Mouse (Mus musculus): ENCODE data around the gene Kif1c. TPM values are rescaled to one million over a fixed set of nuclear protein-coding genes. Genes with fewer than 3 reads are reported as not detected.
"Not testable (repeated sequence)": the region's sequence is repeated elsewhere in the genome, so short reads cannot be mapped to it uniquely, and the experiment has no call there.

Gene Kif1c
- total RNA-seq, 2 experiments from 2014 or later: 58.1 to 60.7 TPM

DNA sequence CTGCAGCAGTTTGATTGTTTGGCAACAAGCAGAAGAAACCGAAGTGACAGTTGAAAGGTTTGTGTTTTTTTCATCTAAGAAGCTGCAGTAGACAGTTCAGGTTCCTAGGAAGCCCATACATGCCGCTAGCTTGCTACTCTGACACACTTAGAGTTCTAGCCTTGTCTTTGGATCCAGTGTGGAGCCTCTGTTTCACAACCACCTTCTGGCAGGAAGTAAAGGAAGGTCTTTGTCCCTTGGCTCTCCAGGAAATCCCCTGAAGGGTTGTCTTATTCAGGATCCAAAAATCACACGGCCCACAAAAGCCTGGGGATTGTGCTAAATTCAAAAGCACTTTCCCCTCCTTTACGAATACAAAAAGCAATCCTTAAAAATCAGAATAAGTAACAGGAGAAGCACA is 54.1 kb downstream of the Kif1c start:
- no peak for DNase-seq (ENCODE audit: extremely low spot score in 1 of 2, low spot score in 2 of 2)
- H3K27ac ChIP-seq: no peak overlapping the region
- no peak overlapping the region for H3K4me3 ChIP-seq
- intact Hi-C loops (cut with DNase I): loop anchor here (2.0 kb wide), 2 partner anchors 126 to 236 kb away; partner anchors contain the start of gene Gltpd2
- TF ChIP-seq CTCF (IDR thresholded peaks at IDR 0.05): no peak

DNA sequence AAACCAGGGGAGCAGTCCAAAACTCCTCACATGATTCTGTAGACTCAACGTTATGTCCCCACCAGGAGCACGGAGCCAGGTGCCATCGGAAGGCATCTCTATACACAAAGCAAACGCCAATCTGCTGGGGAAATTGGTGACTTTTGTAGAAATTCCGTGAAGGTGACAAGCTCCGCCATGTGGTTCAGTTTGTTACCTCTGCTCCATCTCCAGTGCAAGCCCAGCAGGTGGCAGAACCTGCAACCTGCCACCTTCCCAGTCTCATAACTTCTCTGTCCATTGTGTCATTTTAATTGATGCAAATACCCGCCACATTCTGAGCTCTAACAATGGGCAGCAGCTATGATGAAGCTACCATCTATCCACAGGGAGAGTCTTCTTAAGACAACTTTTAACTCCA is 54.6 kb downstream of the Kif1c start:
- H3K27ac ChIP-seq: no peak overlapping the region
- no peak; the same call in 1 of the 2 replicates for TF ChIP-seq CTCF (IDR thresholded peaks at IDR 0.05)
- H3K4me3 ChIP-seq: no peak overlapping the region
- intact Hi-C loops (cut with DNase I): loop anchor here (2.0 to 5.0 kb wide), 3 partner anchors 126 to 323 kb away; partner anchors contain the start of genes Arrb2 and Gltpd2
- no peak for DNase-seq (ENCODE audit: extremely low spot score in 1 of 2, low spot score in 2 of 2)

- H3K4me3 ChIP-seq: no peak overlapping the region
These were observed 55.3 kb downstream of the Kif1c start for GRCm38 (mm10) chr11:70755645-70756044.

DNA sequence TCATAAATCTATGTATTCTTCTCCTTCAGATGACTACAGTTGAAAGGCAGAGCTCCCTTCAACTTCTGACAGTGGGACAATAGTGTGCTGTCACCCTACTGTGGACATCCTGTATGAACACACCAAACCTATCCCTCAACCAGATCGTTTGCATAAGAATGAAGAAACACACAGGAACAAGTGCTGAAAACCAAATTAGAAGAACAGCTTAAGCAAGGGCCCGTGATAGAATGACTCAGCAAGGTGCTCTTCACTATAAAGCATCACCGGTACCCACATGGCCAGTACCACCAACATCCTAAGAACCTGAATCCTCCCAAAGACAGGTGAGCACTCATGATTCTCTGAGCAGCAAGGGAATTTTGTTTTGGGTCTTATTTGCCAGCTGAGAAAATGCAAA is 60.1 kb downstream of the Kif1c start:
- not testable (repeated sequence) for H3K27ac ChIP-seq; DNase-seq (ENCODE audit: extremely low spot score in 1 of 2, low spot score in 2 of 2); H3K4me3 ChIP-seq
- intact Hi-C loops (cut with DNase I): loop anchor here (5.0 kb wide), 1 partner anchor 348 kb away; the partner anchor contains the start of gene Pelp1

More at GRCm38 (mm10) chr11:70755645-70756044, 55.3 kb downstream of the Kif1c start:
- DNase-seq (ENCODE audit: extremely low spot score in 1 of 2, low spot score in 2 of 2): peak; percentile 73 to 82
- intact Hi-C loops (cut with DNase I): loop anchor here (2.0 to 5.0 kb wide), 3 partner anchors 127 to 323 kb away; partner anchors contain the start of genes Arrb2 and Gltpd2
- no peak overlapping the region for H3K27ac ChIP-seq
- TF ChIP-seq CTCF (IDR thresholded peaks at IDR 0.05): peak; percentile 92

DNA sequence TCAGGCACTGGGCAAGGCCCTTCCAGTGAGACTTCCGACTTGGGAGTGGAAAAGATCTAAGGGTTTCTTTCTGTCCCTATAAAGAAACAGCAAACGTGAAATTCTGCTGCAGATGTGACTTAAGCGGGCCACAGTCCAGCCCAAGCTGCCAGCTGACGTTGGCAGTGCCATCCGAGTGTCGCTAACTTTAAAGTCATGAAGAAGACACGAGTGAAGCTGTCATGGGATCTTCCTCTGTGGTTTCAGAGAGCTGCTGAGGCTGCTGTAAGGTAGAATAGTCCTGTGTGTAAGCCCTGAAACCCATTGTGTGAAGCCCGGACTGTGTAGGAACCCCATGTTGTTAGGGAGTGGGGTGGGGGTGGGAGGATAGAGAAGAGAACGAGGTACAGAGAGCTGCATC is 62.3 kb downstream of the Kif1c start:
- intact Hi-C loops (cut with DNase I): loop anchor here (5.0 kb wide), 1 partner anchor 350 kb away; the partner anchor contains the start of gene Pelp1
- DNase-seq (ENCODE audit: extremely low spot score in 1 of 2, low spot score in 2 of 2): no peak
- TF ChIP-seq CTCF (IDR thresholded peaks at IDR 0.05): no peak
- Histone ChIP-seq H3K4me3 (no peak overlapping the region), H3K27ac (no peak overlapping the region)

GRCm38 (mm10) chr11:70763582-70763935 is 63.2 kb downstream of the Kif1c start:
- no peak for DNase-seq (ENCODE audit: extremely low spot score in 1 of 2, low spot score in 2 of 2)
- Histone ChIP-seq H3K4me3 (peak overlapping the region; percentile 72), H3K27ac (peak overlapping the region; percentile 93)
- TF ChIP-seq CTCF (IDR thresholded peaks at IDR 0.05): no peak
- intact Hi-C loops (cut with DNase I): loop anchor here (5.0 kb wide), 1 partner anchor 351 kb away; the partner anchor contains the start of gene Pelp1

- Histone ChIP-seq H3K4me3 (peak within 1 kb of the TSS; percentile 72), H3K27ac (peak within 1 kb of the TSS; percentile 93)
- peak; percentile 84 to 87 for DNase-seq (ENCODE audit: extremely low spot score in 1 of 2, low spot score in 2 of 2)
- TF ChIP-seq CTCF (IDR thresholded peaks at IDR 0.05): no peak
- intact Hi-C loops (cut with DNase I): loop anchor here (5.0 kb wide), 1 partner anchor 352 kb away; the partner anchor contains the start of gene Pelp1
These were observed 63.8 kb downstream of the Kif1c start, which contains the start of gene Zfp3 for GRCm38 (mm10) chr11:70763936-70764808. TSS of gene Zfp3 (plus strand) at chr11:70764209.

GRCm38 (mm10) chr11:70765776-70766445 is 65.6 kb downstream of the Kif1c start:
- intact Hi-C loops (cut with DNase I): no loop called here
- DNase-seq (ENCODE audit: extremely low spot score in 1 of 2, low spot score in 2 of 2): no peak
- no peak overlapping the region for H3K27ac ChIP-seq

GRCm38 (mm10) chr11:70770804-70771203 is 70.5 kb downstream of the Kif1c start:
- DNase-seq (ENCODE audit: extremely low spot score in 1 of 2, low spot score in 2 of 2): no peak
- no peak for TF ChIP-seq CTCF (IDR thresholded peaks at IDR 0.05)

More at GRCm38 (mm10) chr11:70765776-70766445, 65.6 kb downstream of the Kif1c start:
- no peak overlapping the region for H3K4me3 ChIP-seq
- no peak for TF ChIP-seq CTCF (IDR thresholded peaks at IDR 0.05)

GRCm38 (mm10) chr11:70776830-70777571 is 76.7 kb downstream of the Kif1c start:
- Histone ChIP-seq H3K4me3 (no peak overlapping the region), H3K27ac (no peak overlapping the region)
- DNase-seq (ENCODE audit: extremely low spot score in 1 of 2, low spot score in 2 of 2): peak; percentile 65 to 72
- peak; percentile 89 for TF ChIP-seq CTCF (IDR thresholded peaks at IDR 0.05)
- intact Hi-C loops (cut with DNase I): loop anchor here (5.0 kb wide), 1 partner anchor 40 kb away; no protein-coding TSS in a partner anchor

More at GRCm38 (mm10) chr11:70770804-70771203, 70.5 kb downstream of the Kif1c start:
- Histone ChIP-seq H3K4me3 (no peak overlapping the region), H3K27ac (no peak overlapping the region)
- intact Hi-C loops (cut with DNase I): no loop called here

DNA sequence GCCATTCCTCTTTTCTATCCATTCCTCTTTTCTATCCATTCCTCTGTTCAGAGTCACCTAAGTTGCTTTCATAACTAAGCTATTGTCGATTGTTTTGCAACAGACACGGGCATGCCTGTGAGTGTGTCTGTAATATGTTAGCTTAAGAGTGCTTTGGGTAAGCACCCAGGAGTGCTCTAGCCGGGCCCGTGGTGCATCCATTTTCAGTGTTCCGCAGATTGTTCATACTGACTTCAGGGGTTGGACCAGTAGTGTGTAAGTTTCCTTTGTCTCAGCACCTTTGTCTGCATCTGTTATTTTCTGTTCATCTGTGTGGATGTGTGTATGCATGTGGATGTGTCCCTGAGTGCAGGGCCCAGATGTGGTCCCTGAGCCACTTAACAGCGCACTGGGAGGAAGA is 77.3 kb downstream of the Kif1c start:
- Histone ChIP-seq H3K4me3 (no peak overlapping the region), H3K27ac (no peak overlapping the region)
- no peak for TF ChIP-seq CTCF (IDR thresholded peaks at IDR 0.05)
- intact Hi-C loops (cut with DNase I): loop anchor here (5.0 kb wide), 1 partner anchor 40 kb away; no protein-coding TSS in a partner anchor
- no peak for DNase-seq (ENCODE audit: extremely low spot score in 1 of 2, low spot score in 2 of 2)

All from left cerebral cortex, adult 2 months (tissue).